Mouse (Mus musculus): Measurements from ENCODE around the gene Fgf8. TPM values are rescaled to one million over a fixed set of nuclear protein-coding genes. Genes with fewer than 3 reads are reported as not detected.

The Fgf8 gene
- polyA plus RNA-seq, 1 experiment, result not detected

GRCm38 (mm10) chr19:45737208-45737845, 5.4 kb downstream of the Fgf8 start:
- peaks cover 7% of the 10 kb centered on the region for H3K27me3 ChIP-seq (replicated peaks; ENCODE audit: control insufficient read depth, insufficient read depth, low read length)
- no peak overlapping the region for H3K4me3 ChIP-seq (ENCODE audit: insufficient read depth, low read depth, low read length)
- H3K27ac ChIP-seq (ENCODE audit: insufficient read depth, low read depth, low read length), result no peak overlapping the region
- no peaks in the 10 kb centered on the region for H3K36me3 ChIP-seq (ENCODE audit: control insufficient read depth, insufficient read depth, low read length)
- WGBS, result 38% methylated on average over 23 of the region's 23 CpGs
- DNase-seq, result no peak
- TF ChIP-seq CTCF (conservative IDR thresholded peaks at IDR 0.05; ENCODE audit: insufficient read depth, insufficient read length, low read depth, low read length) (no peak), POLR2A (IDR thresholded peaks at IDR 0.05; ENCODE audit: low read depth, low read length) (no peak)
- H3K4me1 ChIP-seq (ENCODE audit: control insufficient read depth, insufficient read depth, low read length), result no peaks in the 10 kb centered on the region

- no peak overlapping the region for H3K27ac ChIP-seq (ENCODE audit: insufficient read depth, low read depth, low read length)
- H3K4me1 ChIP-seq (ENCODE audit: control insufficient read depth, insufficient read depth, low read length), result no peaks in the 10 kb centered on the region
- no peaks in the 10 kb centered on the region for H3K36me3 ChIP-seq (ENCODE audit: control insufficient read depth, insufficient read depth, low read length)
- H3K4me3 ChIP-seq (ENCODE audit: insufficient read depth, low read depth, low read length), result no peak overlapping the region
- WGBS, result 7% methylated on average over 28 of the region's 28 CpGs
- DNase-seq, result peak; percentile 43
- no peak for TF ChIP-seq POLR2A (IDR thresholded peaks at IDR 0.05; ENCODE audit: low read depth, low read length)
- TF ChIP-seq CTCF (conservative IDR thresholded peaks at IDR 0.05; ENCODE audit: insufficient read depth, insufficient read length, low read depth, low read length), result no peak
- H3K27me3 ChIP-seq (replicated peaks; ENCODE audit: control insufficient read depth, insufficient read depth, low read length), result peaks cover 3% of the 10 kb centered on the region
Observed at GRCm38 (mm10) chr19:45736855-45737207, 5.9 kb downstream of the Fgf8 start.

GRCm38 (mm10) chr19:45736241-45736640, 6.5 kb downstream of the Fgf8 start:
- no peaks in the 10 kb centered on the region for H3K36me3 ChIP-seq (ENCODE audit: control insufficient read depth, insufficient read depth, low read length)
- DNase-seq, result no peak
- H3K27me3 ChIP-seq (replicated peaks; ENCODE audit: control insufficient read depth, insufficient read depth, low read length), result peaks cover 2% of the 10 kb centered on the region; the same call in 1 of the 2 replicates
- TF ChIP-seq POLR2A (IDR thresholded peaks at IDR 0.05; ENCODE audit: low read depth, low read length) (no peak), CTCF (conservative IDR thresholded peaks at IDR 0.05; ENCODE audit: insufficient read depth, insufficient read length, low read depth, low read length) (no peak)
- H3K27ac ChIP-seq (ENCODE audit: insufficient read depth, low read depth, low read length), result no peak overlapping the region
- H3K4me1 ChIP-seq (ENCODE audit: control insufficient read depth, insufficient read depth, low read length), result no peaks in the 10 kb centered on the region
- WGBS, result 78% methylated on average over 1 of the region's 1 CpGs
- H3K4me3 ChIP-seq (ENCODE audit: insufficient read depth, low read depth, low read length), result no peak overlapping the region

- Histone ChIP-seq H3K27me3 (replicated peaks; ENCODE audit: control insufficient read depth, insufficient read depth, low read length) (peaks cover 2% of the 10 kb centered on the region; the same call in 1 of the 2 replicates), H3K36me3 (ENCODE audit: control insufficient read depth, insufficient read depth, low read length) (no peaks in the 10 kb centered on the region), H3K4me3 (ENCODE audit: insufficient read depth, low read depth, low read length) (no peak overlapping the region), H3K27ac (ENCODE audit: insufficient read depth, low read depth, low read length) (no peak overlapping the region), H3K4me1 (ENCODE audit: control insufficient read depth, insufficient read depth, low read length) (no peaks in the 10 kb centered on the region)
- 51% methylated on average over 7 of the region's 7 CpGs for WGBS
- no peak for DNase-seq
- TF ChIP-seq CTCF (conservative IDR thresholded peaks at IDR 0.05; ENCODE audit: insufficient read depth, insufficient read length, low read depth, low read length) (no peak), POLR2A (IDR thresholded peaks at IDR 0.05; ENCODE audit: low read depth, low read length) (no peak)
Observed at GRCm38 (mm10) chr19:45734762-45735161, 8.0 kb downstream of the Fgf8 start.

- H3K27ac ChIP-seq (ENCODE audit: insufficient read depth, low read depth, low read length), result no peak overlapping the region
- TF ChIP-seq CTCF (conservative IDR thresholded peaks at IDR 0.05; ENCODE audit: insufficient read depth, insufficient read length, low read depth, low read length) (no peak), POLR2A (IDR thresholded peaks at IDR 0.05; ENCODE audit: low read depth, low read length) (no peak)
- DNase-seq, result no peak
- whole genome bisulfite sequencing, result 81% methylated on average over 5 of the region's 5 CpGs
- H3K4me1 ChIP-seq (ENCODE audit: control insufficient read depth, insufficient read depth, low read length), result no peaks in the 10 kb centered on the region
- H3K27me3 ChIP-seq (replicated peaks; ENCODE audit: control insufficient read depth, insufficient read depth, low read length), result peaks cover 2% of the 10 kb centered on the region; the same call in 1 of the 2 replicates
- H3K4me3 ChIP-seq (ENCODE audit: insufficient read depth, low read depth, low read length), result no peak overlapping the region
- H3K36me3 ChIP-seq (ENCODE audit: control insufficient read depth, insufficient read depth, low read length), result no peaks in the 10 kb centered on the region
Observed at GRCm38 (mm10) chr19:45734191-45734590, 8.5 kb downstream of the Fgf8 start.

- Histone ChIP-seq H3K36me3 (ENCODE audit: control insufficient read depth, insufficient read depth, low read length) (no peaks in the 10 kb centered on the region), H3K27me3 (replicated peaks; ENCODE audit: control insufficient read depth, insufficient read depth, low read length) (peaks cover 2% of the 10 kb centered on the region; the same call in 1 of the 2 replicates), H3K27ac (ENCODE audit: insufficient read depth, low read depth, low read length) (no peak overlapping the region), H3K4me3 (ENCODE audit: insufficient read depth, low read depth, low read length) (no peak overlapping the region), H3K4me1 (ENCODE audit: control insufficient read depth, insufficient read depth, low read length) (no peaks in the 10 kb centered on the region)
- WGBS, result 57% methylated on average over 10 of the region's 10 CpGs
- TF ChIP-seq POLR2A (IDR thresholded peaks at IDR 0.05; ENCODE audit: low read depth, low read length) (no peak), CTCF (conservative IDR thresholded peaks at IDR 0.05; ENCODE audit: insufficient read depth, insufficient read length, low read depth, low read length) (no peak)
- no peak for DNase-seq
Observed at GRCm38 (mm10) chr19:45733564-45733963, 9.2 kb downstream of the Fgf8 start.

- no peaks in the 10 kb centered on the region for H3K27me3 ChIP-seq (replicated peaks; ENCODE audit: control insufficient read depth, insufficient read depth, low read length)
- H3K4me3 ChIP-seq (ENCODE audit: insufficient read depth, low read depth, low read length), result no peak overlapping the region
- WGBS, result 96% methylated on average over 7 of the region's 7 CpGs
- no peaks in the 10 kb centered on the region for H3K36me3 ChIP-seq (ENCODE audit: control insufficient read depth, insufficient read depth, low read length)
- TF ChIP-seq CTCF (conservative IDR thresholded peaks at IDR 0.05; ENCODE audit: insufficient read depth, insufficient read length, low read depth, low read length) (no peak), POLR2A (IDR thresholded peaks at IDR 0.05; ENCODE audit: low read depth, low read length) (no peak)
- no peak overlapping the region for H3K27ac ChIP-seq (ENCODE audit: insufficient read depth, low read depth, low read length)
- H3K4me1 ChIP-seq (ENCODE audit: control insufficient read depth, insufficient read depth, low read length), result no peaks in the 10 kb centered on the region
- DNase-seq, result no peak
Observed at GRCm38 (mm10) chr19:45731658-45732057, 11.1 kb downstream of the Fgf8 start.

Data from kidney, adult 2 months (tissue).